Comparison of ENCODE assay signal across 7 mouse cellular contexts in the genomic region with DNA sequence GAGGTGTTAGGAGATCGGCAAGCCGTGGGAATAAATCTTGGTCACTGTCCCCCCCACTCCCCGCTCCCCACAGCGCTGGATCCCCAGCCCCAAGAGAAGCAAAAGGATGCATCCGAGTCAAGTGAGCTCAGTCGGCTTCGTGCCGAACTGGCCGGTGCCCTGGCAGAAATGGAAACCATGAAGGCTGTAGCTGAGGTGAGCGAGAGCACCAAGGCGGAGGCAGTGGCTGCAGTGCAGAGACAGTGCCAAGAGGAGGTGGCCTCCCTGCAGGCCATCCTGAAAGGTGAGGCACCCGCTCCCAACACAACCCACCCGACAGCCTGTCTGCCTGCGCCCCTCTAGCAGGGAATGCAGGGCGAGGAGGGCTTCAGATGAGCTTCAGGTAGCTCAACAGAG. TPM values are rescaled to one million over a fixed set of nuclear protein-coding genes. Genes with fewer than 3 reads are reported as not detected.
DNase-seq lines count a peak whose midpoint lies in the region; ATAC-seq and TF ChIP-seq lines count a peak whose summit lies in the region.

No protein-coding gene starts in this region.

- H3K36me3 ChIP-seq in lung, postnatal 0 days (ENCODE audit: insufficient read depth, low read length): peaks cover 7% of the 10 kb centered on the region; the same call in 1 of the 2 replicates
- no peaks in the 10 kb centered on the region for H3K36me3 ChIP-seq in forebrain, embryonic 11.5 days (ENCODE audit: control insufficient read depth, insufficient read depth, low read length)
- peaks cover 16% of the 10 kb centered on the region for H3K36me3 ChIP-seq in liver, embryonic 12.5 days
- H3K36me3 ChIP-seq in stomach, embryonic 16.5 days (ENCODE audit: control insufficient read depth, insufficient read depth, low read length): no peaks in the 10 kb centered on the region

- no peaks in the 10 kb centered on the region for H3K27me3 ChIP-seq in lung, postnatal 0 days (replicated peaks; ENCODE audit: insufficient read depth, low read length)
- H3K27me3 ChIP-seq in forebrain, embryonic 11.5 days (ENCODE audit: control insufficient read depth, insufficient read depth, low read length): no peaks in the 10 kb centered on the region
- no peaks in the 10 kb centered on the region for H3K27me3 ChIP-seq in liver, embryonic 12.5 days (replicated peaks)
- no peaks in the 10 kb centered on the region for H3K27me3 ChIP-seq in stomach, embryonic 16.5 days (ENCODE audit: control insufficient read depth, insufficient read depth, low read length)

- no peaks in the 10 kb centered on the region for H3K9me3 ChIP-seq in lung, postnatal 0 days (ENCODE audit: low read length)
- H3K9me3 ChIP-seq in forebrain, embryonic 11.5 days (ENCODE audit: control insufficient read depth, low read length): no peaks in the 10 kb centered on the region; the same call in 1 of the 2 replicates
- H3K9me3 ChIP-seq in liver, embryonic 12.5 days (replicated peaks): 0 out of 2 replicates have a peak, but pooled peaks cover 6% of the 10 kb centered on the region
- H3K9me3 ChIP-seq in stomach, embryonic 16.5 days (replicated peaks; ENCODE audit: control insufficient read depth, low read length): no peaks in the 10 kb centered on the region

- peak overlapping the region; percentile 83 for H3K4me2 ChIP-seq in lung, postnatal 0 days (replicated peaks; ENCODE audit: low read depth, low read length)
- peak overlapping the region; percentile 84 for H3K4me2 ChIP-seq in forebrain, embryonic 11.5 days (ENCODE audit: low read depth, low read length, severe bottlenecking)
- peak overlapping the region; percentile 99 for H3K4me2 ChIP-seq in liver, embryonic 12.5 days
- H3K4me2 ChIP-seq in stomach, embryonic 16.5 days (ENCODE audit: low read depth, low read length): peak overlapping the region; percentile 75

- DNase-seq in lung, postnatal 0 days (ENCODE audit: low spot score): no peak
- no peak for DNase-seq in lung, postnatal 4 days
- DNase-seq in forebrain, embryonic 11.5 days (ENCODE audit: low spot score): no peak
- DNase-seq in spleen, postnatal 10 days (ENCODE audit: low spot score in 2 of 2): no peak
- no peak for DNase-seq in kidney, adult 9 months

- no peak for ATAC-seq in lung, postnatal 0 days
- ATAC-seq in forebrain, embryonic 11.5 days (replicated peaks; ENCODE audit: low FRiP score): no peak; the same call in 1 of the 2 replicates
- ATAC-seq in liver, embryonic 12.5 days: peak; percentile 9; the same call in 1 of the 2 replicates
- ATAC-seq in stomach, embryonic 16.5 days (ENCODE audit: insufficient read depth, low FRiP score): no peak

- no peak overlapping the region for H3K27ac ChIP-seq in lung, postnatal 0 days (ENCODE audit: low read length)
- no peak overlapping the region for H3K27ac ChIP-seq in forebrain, embryonic 11.5 days (ENCODE audit: low read depth, low read length)
- H3K27ac ChIP-seq in liver, embryonic 12.5 days: no peak overlapping the region
- no peak overlapping the region; the same call in 1 of the 2 replicates for H3K27ac ChIP-seq in stomach, embryonic 16.5 days (ENCODE audit: low read length)

- H3K9ac ChIP-seq in lung, postnatal 0 days (replicated peaks; ENCODE audit: low read depth): peak overlapping the region; percentile 75; the same call in 1 of the 2 replicates
- H3K9ac ChIP-seq in forebrain, embryonic 11.5 days (ENCODE audit: low read length): peak overlapping the region; percentile 86
- peak overlapping the region; percentile 77 for H3K9ac ChIP-seq in liver, embryonic 12.5 days
- H3K9ac ChIP-seq in stomach, embryonic 16.5 days (ENCODE audit: low read length): peak overlapping the region; percentile 89

- peaks cover 6% of the 10 kb centered on the region; the same call in 1 of the 2 replicates for H3K4me1 ChIP-seq in lung, postnatal 0 days (ENCODE audit: insufficient read depth, low read depth, low read length)
- H3K4me1 ChIP-seq in forebrain, embryonic 11.5 days (replicated peaks; ENCODE audit: control insufficient read depth, insufficient read depth, low read length): peaks cover 4% of the 10 kb centered on the region; the same call in 1 of the 2 replicates
- H3K4me1 ChIP-seq in liver, embryonic 12.5 days: peaks cover 30% of the 10 kb centered on the region
- H3K4me1 ChIP-seq in stomach, embryonic 16.5 days (ENCODE audit: control insufficient read depth, insufficient read depth, low read length): peaks cover 16% of the 10 kb centered on the region

- H3K4me3 ChIP-seq in lung, postnatal 0 days (ENCODE audit: low read depth, low read length): peak overlapping the region; percentile 69
- H3K4me3 ChIP-seq in forebrain, embryonic 11.5 days (ENCODE audit: low read depth, low read length): peak overlapping the region; percentile 75
- H3K4me3 ChIP-seq in liver, embryonic 12.5 days: peak overlapping the region; percentile 76
- peak overlapping the region; percentile 80 for H3K4me3 ChIP-seq in stomach, embryonic 16.5 days (replicated peaks; ENCODE audit: low read length)

- 29% methylated on average over 15 of the region's 15 CpGs for WGBS in lung, postnatal 0 days
- 25% methylated on average over 15 of the region's 15 CpGs for WGBS in forebrain, embryonic 11.5 days
- WGBS in liver, embryonic 12.5 days (ENCODE audit: insufficient replicate concordance): 35% methylated on average over 15 of the region's 15 CpGs
- WGBS in stomach, embryonic 16.5 days: 22% methylated on average over 15 of the region's 15 CpGs

- TF ChIP-seq CTCF in lung, postnatal 0 days (IDR thresholded peaks at IDR 0.05): no peak

- TF ChIP-seq EP300 in lung, postnatal 0 days (IDR thresholded peaks at IDR 0.05): no peak

RNA-seq across cellular contexts. Expression of a gene that starts 0.9 kb away (rescaled TPM):
- 27.3 and 28.3 TPM in 2 replicates for polyA plus RNA-seq in lung, postnatal 0 days (2015; fragmentation: Nextera tagmentation; extraction: Ambion mirVana)
- polyA plus RNA-seq in forebrain, embryonic 11.5 days (2014; fragmentation: Nextera tagmentation; extraction: Ambion mirVana): 23.4 and 24.8 TPM in 2 replicates
- 9.6 and 10.2 TPM in 2 replicates for polyA plus RNA-seq in liver, embryonic 12.5 days (2016; fragmentation: Nextera tagmentation; extraction: Ambion mirVana)
- polyA plus RNA-seq in stomach, embryonic 16.5 days (2015; fragmentation: Nextera tagmentation; extraction: Ambion mirVana): 28.0 and 31.5 TPM in 2 replicates

RNA-seq across cellular contexts. Expression of a gene that starts 14.8 kb away (rescaled TPM):
- 0.57 and 1.4 TPM in 2 replicates for polyA plus RNA-seq in lung, postnatal 0 days (2015; fragmentation: Nextera tagmentation; extraction: Ambion mirVana)
- not detected in 2 replicates for polyA plus RNA-seq in forebrain, embryonic 11.5 days (2014; fragmentation: Nextera tagmentation; extraction: Ambion mirVana)
- 0.08 TPM in 1 of 2 replicates, not detected in the other for polyA plus RNA-seq in liver, embryonic 12.5 days (2016; fragmentation: Nextera tagmentation; extraction: Ambion mirVana)
- polyA plus RNA-seq in stomach, embryonic 16.5 days (2015; fragmentation: Nextera tagmentation; extraction: Ambion mirVana): 0.62 and 0.75 TPM in 2 replicates

RNA-seq across cellular contexts. Expression of a gene that starts 33.0 kb away (rescaled TPM):
- 1.5 and 2.0 TPM in 2 replicates for polyA plus RNA-seq in lung, postnatal 0 days (2015; fragmentation: Nextera tagmentation; extraction: Ambion mirVana)
- 3.6 and 4.5 TPM in 2 replicates for polyA plus RNA-seq in forebrain, embryonic 11.5 days (2014; fragmentation: Nextera tagmentation; extraction: Ambion mirVana)
- polyA plus RNA-seq in liver, embryonic 12.5 days (2016; fragmentation: Nextera tagmentation; extraction: Ambion mirVana): 3.6 and 3.7 TPM in 2 replicates
- 1.1 and 1.4 TPM in 2 replicates for polyA plus RNA-seq in stomach, embryonic 16.5 days (2015; fragmentation: Nextera tagmentation; extraction: Ambion mirVana)

RNA-seq across cellular contexts. Expression of a gene that starts 33.4 kb away (rescaled TPM):
- polyA plus RNA-seq in lung, postnatal 0 days (2015; fragmentation: Nextera tagmentation; extraction: Ambion mirVana): 0.14 and 0.29 TPM in 2 replicates
- not detected in 2 replicates for polyA plus RNA-seq in forebrain, embryonic 11.5 days (2014; fragmentation: Nextera tagmentation; extraction: Ambion mirVana)
- polyA plus RNA-seq in liver, embryonic 12.5 days (2016; fragmentation: Nextera tagmentation; extraction: Ambion mirVana): 0.17 and 1.5 TPM in 2 replicates
- 4.0 and 110 TPM in 2 replicates for polyA plus RNA-seq in stomach, embryonic 16.5 days (2015; fragmentation: Nextera tagmentation; extraction: Ambion mirVana)

RNA-seq across cellular contexts. Expression of a gene that starts 45.7 kb away (rescaled TPM):
- 25.6 and 28.6 TPM in 2 replicates for polyA plus RNA-seq in lung, postnatal 0 days (2015; fragmentation: Nextera tagmentation; extraction: Ambion mirVana)
- 53.5 and 55.6 TPM in 2 replicates for polyA plus RNA-seq in forebrain, embryonic 11.5 days (2014; fragmentation: Nextera tagmentation; extraction: Ambion mirVana)
- polyA plus RNA-seq in liver, embryonic 12.5 days (2016; fragmentation: Nextera tagmentation; extraction: Ambion mirVana): 17.0 and 17.5 TPM in 2 replicates
- polyA plus RNA-seq in stomach, embryonic 16.5 days (2015; fragmentation: Nextera tagmentation; extraction: Ambion mirVana): 40.9 and 42.1 TPM in 2 replicates
